Mouse (Mus musculus): ENCODE measurements around the gene Cep170b. TPM values are rescaled to one million over a fixed set of nuclear protein-coding genes. Genes with fewer than 3 reads are reported as not detected.

Gene Cep170b
- polyA plus RNA-seq, 2 experiments, result 1.9 to 3.4 TPM

DNA sequence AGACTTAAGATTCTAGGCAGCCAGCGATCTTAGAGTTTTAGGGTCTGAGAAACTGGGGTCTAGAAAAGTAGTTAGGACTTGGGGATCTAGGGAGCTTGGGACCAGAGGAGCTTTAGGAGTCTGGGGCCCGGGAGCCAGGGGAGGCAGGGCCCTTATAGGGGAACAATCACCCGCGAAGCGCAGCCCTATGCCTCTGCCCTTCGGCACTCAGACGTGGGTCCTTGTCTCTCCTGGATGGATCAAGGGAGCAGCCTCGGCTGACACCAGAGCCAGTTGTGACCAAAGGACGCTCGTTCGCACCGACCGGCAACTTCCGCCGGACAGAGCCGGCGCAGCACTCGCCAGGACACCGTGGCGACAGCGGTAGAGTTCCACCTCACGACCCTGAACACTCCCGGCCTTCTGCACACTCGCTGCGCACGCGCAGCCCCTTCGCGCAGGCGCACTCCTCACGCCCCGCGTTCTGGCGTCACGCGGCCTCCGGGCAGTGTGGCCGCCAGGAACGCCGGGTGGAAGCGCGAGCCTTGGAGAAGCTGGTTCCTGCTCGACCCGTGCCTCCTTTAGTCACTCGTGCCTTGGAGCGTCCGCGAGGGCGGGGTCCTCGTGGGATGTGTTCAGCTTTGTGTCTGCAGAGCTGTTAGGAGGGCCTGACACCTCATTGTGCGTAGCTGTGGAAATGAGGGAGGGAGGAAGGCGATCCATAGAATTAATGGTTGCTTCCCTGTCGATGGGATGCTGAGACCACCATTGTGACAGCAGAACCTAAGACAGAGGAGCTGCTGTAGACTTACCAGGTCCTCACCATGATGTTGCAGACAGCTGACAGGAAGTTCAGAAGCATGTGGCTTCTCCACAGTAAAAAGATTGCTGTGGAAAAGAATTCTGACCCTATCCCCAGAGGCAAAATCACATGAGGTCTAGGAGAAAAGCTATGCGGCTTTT lies 26.8 kb upstream of the Cep170b start:
- Histone ChIP-seq H3K4me1 (replicated peaks; ENCODE audit: control insufficient read depth in 2 of 2, insufficient read depth in 2 of 2, low read length in 1 of 2) (peaks cover 0 to 14% of the 10 kb centered on the region in 2 experiments; a peak in 2 of 4 replicates), H3K27ac (peak overlapping the region; percentile 17; the same call in 1 of the 2 replicates), H3K4me2 (ENCODE audit: low read depth) (peak overlapping the region; percentile 77), H3K36me3 (replicated peaks; ENCODE audit: control insufficient read depth, insufficient read depth, low read depth) (no peaks in the 10 kb centered on the region), H3K4me3 (ENCODE audit: insufficient read depth in 1 of 2, low read depth in 2 of 2, low read length in 2 of 2) (peak overlapping the region; percentile 72 to 81), H3K27me3 (ENCODE audit: control insufficient read depth, insufficient read depth, low read length) (no peaks in the 10 kb centered on the region), H3K9me3 (ENCODE audit: control insufficient read depth, low read length) (no peaks in the 10 kb centered on the region), H3K9ac (replicated peaks) (peak overlapping the region; percentile 78)
- WGBS (ENCODE audit: insufficient replicate concordance), result 2% methylated on average over 54 of the region's 54 CpGs
- ATAC-seq (ENCODE audit: insufficient read depth) (peak; percentile 93), DNase-seq (ENCODE audit: low read depth in 3 of 3, low spot score in 3 of 3) (peak; percentile 69 to 75 (median 71))
- TF ChIP-seq EP300 (IDR thresholded peaks at IDR 0.05; ENCODE audit: low read depth) (no peak), CTCF (IDR thresholded peaks at IDR 0.05; ENCODE audit: low read depth) (no peak)

DNA sequence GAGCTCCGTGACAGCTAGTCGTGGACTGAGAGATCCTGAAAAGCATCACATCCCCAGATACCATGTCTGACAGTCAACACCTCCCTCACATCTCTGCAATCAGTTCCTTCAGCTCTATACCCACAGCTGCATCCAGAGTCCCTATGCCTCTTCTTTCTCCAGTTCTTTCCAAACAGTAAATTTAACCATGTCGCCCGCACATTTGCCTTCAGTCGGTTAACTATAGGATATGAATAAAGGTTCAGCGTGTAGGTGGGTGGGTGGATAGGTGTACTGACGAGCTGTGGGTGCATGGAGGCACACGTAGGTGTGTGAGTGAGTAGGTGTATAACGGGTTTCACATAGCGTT lies 26.2 kb upstream of the Cep170b start:
- no peaks in the 10 kb centered on the region for H3K9me3 ChIP-seq (ENCODE audit: control insufficient read depth, low read length)
- no peak overlapping the region; the same call in 1 of the 2 replicates for H3K9ac ChIP-seq (replicated peaks)
- H3K4me1 ChIP-seq (replicated peaks; ENCODE audit: control insufficient read depth in 2 of 2, insufficient read depth in 2 of 2, low read length in 1 of 2), result peaks cover 0 to 14% of the 10 kb centered on the region in 2 experiments; a peak in 2 of 4 replicates
- DNase-seq (ENCODE audit: low read depth in 3 of 3, low spot score in 3 of 3) (no peak), ATAC-seq (ENCODE audit: insufficient read depth) (no peak)
- H3K36me3 ChIP-seq (replicated peaks; ENCODE audit: control insufficient read depth, insufficient read depth, low read depth), result no peaks in the 10 kb centered on the region
- WGBS (ENCODE audit: insufficient replicate concordance), result 70% methylated on average over 10 of the region's 10 CpGs
- no peak overlapping the region for H3K27ac ChIP-seq
- no peak for TF ChIP-seq EP300 (IDR thresholded peaks at IDR 0.05; ENCODE audit: low read depth)
- no peak for TF ChIP-seq CTCF (IDR thresholded peaks at IDR 0.05; ENCODE audit: low read depth)
- no peak overlapping the region for H3K4me3 ChIP-seq (ENCODE audit: insufficient read depth in 1 of 2, low read depth in 2 of 2, low read length in 2 of 2)
- peak overlapping the region; percentile 77 for H3K4me2 ChIP-seq (ENCODE audit: low read depth)
- no peaks in the 10 kb centered on the region for H3K27me3 ChIP-seq (ENCODE audit: control insufficient read depth, insufficient read depth, low read length)

DNA sequence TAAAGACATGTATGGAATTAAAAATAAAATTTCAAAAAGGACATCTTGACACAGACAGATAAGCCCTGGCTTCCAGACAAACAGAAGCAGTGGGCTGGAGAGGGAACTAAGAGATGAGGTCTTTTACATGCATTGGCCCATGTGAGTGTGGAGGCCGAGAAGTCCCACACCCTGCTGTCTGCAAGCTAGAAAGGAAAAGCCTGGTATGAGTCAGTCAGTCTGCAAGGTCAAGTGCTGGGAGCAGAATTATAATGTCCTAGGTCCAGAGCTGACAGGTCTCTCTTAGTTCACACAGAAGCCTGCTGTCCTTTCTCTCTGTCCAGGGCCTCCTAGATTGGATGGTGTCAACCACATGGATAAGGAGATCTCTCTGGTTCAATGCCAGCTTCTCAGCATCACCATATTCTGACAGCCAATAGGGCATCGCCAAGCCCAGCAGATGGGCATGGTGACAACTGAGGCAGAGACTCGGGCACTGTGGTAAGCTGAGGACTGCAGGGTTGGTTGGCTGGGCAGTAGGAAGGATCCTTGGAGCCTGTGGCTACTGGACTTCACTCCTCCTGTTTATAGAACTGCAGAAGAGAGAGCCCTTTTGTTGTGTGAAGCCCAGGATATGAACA lies 23.3 kb upstream of the Cep170b start:
- peaks cover 0 to 14% of the 10 kb centered on the region in 2 experiments; a peak in 2 of 4 replicates for H3K4me1 ChIP-seq (replicated peaks; ENCODE audit: control insufficient read depth in 2 of 2, insufficient read depth in 2 of 2, low read length in 1 of 2)
- ATAC-seq (ENCODE audit: insufficient read depth) (no peak), DNase-seq (ENCODE audit: low read depth in 3 of 3, low spot score in 3 of 3) (no peak)
- H3K9me3 ChIP-seq (ENCODE audit: control insufficient read depth, low read length), result no peaks in the 10 kb centered on the region
- TF ChIP-seq EP300 (IDR thresholded peaks at IDR 0.05; ENCODE audit: low read depth), result no peak
- TF ChIP-seq CTCF (IDR thresholded peaks at IDR 0.05; ENCODE audit: low read depth), result no peak
- WGBS (ENCODE audit: insufficient replicate concordance), result 62% methylated on average over 3 of the region's 3 CpGs
- H3K4me2 ChIP-seq (ENCODE audit: low read depth), result no peak overlapping the region
- H3K27me3 ChIP-seq (ENCODE audit: control insufficient read depth, insufficient read depth, low read length), result peaks cover 4% of the 10 kb centered on the region; the same call in 1 of the 2 replicates
- no peaks in the 10 kb centered on the region for H3K36me3 ChIP-seq (replicated peaks; ENCODE audit: control insufficient read depth, insufficient read depth, low read depth)
- H3K9ac ChIP-seq (replicated peaks), result no peak overlapping the region
- no peak overlapping the region for H3K4me3 ChIP-seq (ENCODE audit: insufficient read depth in 1 of 2, low read depth in 2 of 2, low read length in 2 of 2)
- no peak overlapping the region for H3K27ac ChIP-seq

DNA sequence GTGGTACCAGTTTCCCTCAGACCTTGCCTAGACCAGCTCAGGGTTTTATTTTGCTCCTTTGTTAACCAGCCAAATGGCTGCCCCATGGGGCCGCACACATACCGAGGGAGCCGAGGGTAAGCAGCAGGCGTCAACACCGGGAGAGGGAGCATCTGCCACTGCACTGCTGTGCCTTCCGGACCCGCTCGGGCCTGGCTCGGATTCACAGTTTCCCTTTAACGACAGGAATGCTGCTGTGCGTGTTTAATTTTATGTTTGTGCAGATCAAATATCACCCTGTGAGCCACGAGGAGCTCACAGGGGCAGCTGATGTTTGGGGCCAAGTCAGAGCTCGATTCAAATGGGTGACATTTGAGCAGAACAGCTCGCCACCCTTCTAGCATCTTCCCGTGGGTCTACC lies 19.7 kb upstream of the Cep170b start:
- Histone ChIP-seq H3K36me3 (replicated peaks; ENCODE audit: control insufficient read depth, insufficient read depth, low read depth) (no peaks in the 10 kb centered on the region), H3K9me3 (ENCODE audit: control insufficient read depth, low read length) (no peaks in the 10 kb centered on the region), H3K27ac (no peak overlapping the region), H3K4me1 (replicated peaks; ENCODE audit: control insufficient read depth in 2 of 2, insufficient read depth in 2 of 2, low read length in 1 of 2) (no peaks in the 10 kb centered on the region), H3K4me2 (ENCODE audit: low read depth) (no peak overlapping the region), H3K27me3 (ENCODE audit: control insufficient read depth, insufficient read depth, low read length) (peaks cover 4% of the 10 kb centered on the region; the same call in 1 of the 2 replicates), H3K4me3 (ENCODE audit: insufficient read depth in 1 of 2, low read depth in 2 of 2, low read length in 2 of 2) (no peak overlapping the region), H3K9ac (replicated peaks) (no peak overlapping the region)
- DNase-seq (ENCODE audit: low read depth in 3 of 3, low spot score in 3 of 3), result no peak
- TF ChIP-seq CTCF (IDR thresholded peaks at IDR 0.05; ENCODE audit: low read depth) (no peak), EP300 (IDR thresholded peaks at IDR 0.05; ENCODE audit: low read depth) (no peak)
- ATAC-seq (ENCODE audit: insufficient read depth), result no peak
- 21% methylated on average over 15 of the region's 15 CpGs for WGBS (ENCODE audit: insufficient replicate concordance)

Data from liver, embryonic 14.5 days (tissue).